Mouse (Mus musculus): ENCODE results near the gene Ambra1.

Ambra1 gene

DNA sequence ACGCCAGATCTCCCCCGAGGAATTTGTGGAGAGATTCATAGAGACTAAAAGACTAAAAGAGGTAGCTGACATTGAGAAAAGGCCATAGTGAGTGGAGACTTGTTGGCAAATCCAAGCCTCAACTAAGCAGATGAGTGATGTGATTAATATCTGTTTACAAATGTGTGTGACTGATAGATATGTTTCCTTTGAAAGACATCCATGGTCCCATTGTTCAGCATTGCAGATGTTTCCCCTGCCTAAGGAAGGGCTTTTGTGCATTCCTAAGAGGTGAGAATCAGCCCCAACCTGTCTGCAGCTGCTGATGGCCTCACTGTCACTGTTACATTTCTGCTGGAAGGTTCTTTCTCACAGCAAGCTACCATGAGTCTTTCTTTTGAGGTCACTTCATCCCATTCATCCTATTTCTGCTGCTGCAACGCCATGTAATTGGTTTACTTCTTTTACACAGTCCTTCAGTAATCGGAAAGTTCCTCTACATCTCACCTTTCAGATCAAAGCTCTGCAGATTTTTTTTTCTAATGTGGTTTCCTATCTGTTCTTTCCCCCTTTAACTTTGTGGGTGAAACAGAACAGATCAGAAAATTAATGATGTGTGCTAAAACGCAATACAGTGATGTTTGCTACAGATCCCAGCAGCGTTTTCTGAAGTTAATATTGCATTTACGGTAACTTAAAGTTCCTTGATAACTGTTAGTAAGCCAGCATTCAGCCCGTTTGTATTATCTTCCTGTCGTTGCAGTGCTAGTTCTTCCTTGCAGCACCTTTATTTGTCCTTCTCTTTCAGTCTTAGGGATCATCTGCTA lies 146.3 kb downstream of the Ambra1 start:
- no peak for DNase-seq

- DNase-seq, result no peak
Observed at GRCm38 (mm10) chr2:91876806-91877140, 146.8 kb downstream of the Ambra1 start.

GRCm38 (mm10) chr2:91878387-91879180 lies 148.7 kb downstream of the Ambra1 start:
- DNase-seq, result no peak

GRCm38 (mm10) chr2:91883961-91884360 lies 154.0 kb downstream of the Ambra1 start:
- no peak for DNase-seq

DNA sequence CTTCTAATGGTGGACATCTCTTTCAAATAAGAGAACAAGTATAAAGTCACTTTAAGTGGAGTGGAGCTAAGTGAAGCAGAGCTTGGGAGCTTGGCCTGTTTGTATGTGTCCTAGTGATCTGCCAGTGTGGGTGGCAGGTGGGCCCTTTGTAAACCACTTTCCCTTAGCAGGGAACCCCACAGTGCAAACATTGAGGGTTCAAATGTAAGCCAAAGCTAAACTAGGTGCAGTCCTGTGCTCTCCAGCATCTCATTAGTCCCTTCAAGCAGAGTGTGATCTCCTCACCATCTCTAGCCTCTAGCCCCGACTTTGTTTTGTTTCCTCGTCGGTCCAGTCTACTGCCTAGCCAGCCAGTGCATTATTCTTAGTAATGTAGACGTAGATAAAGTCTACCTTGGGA lies 154.7 kb downstream of the Ambra1 start:
- no peak for DNase-seq

DNA sequence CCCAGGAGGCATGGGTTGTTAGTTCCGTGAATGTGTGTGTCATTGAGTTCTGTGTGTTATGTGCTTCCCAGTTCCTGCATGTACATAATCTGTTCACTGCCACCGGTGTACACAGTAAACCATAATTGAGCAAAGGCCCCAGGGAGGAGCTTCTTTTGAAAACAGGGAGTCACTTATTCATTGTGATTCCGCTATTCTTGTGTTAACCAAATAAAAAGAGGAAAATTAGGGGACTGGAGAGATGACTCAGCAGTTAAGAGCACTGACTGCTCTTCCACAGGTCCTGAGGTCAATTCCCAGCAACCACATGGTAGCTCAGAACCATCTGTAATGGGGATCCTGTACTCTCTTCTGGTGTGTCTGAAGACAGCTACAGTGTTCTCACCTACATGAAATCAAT lies 164.8 kb downstream of the Ambra1 start:
- no peak for DNase-seq

DNA sequence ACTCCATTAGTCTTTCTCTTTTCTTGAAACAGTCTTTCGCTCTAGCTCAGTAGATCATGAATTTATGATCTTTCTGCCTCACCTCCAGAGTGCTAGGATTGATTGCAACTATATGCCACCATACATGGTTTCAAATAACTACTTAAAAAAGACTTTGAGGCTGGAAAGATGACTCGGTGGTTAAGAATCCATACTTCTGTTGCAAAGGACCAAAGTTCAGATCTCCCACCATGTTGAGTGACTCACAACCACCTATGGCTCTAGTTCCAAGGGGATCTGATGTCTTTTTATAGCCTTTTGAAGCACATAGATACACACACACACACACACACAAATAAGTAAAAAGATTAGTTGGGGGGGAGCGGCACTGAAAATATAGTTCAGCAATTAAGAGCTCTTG lies 165.5 kb downstream of the Ambra1 start:
- no peak for DNase-seq

DNA sequence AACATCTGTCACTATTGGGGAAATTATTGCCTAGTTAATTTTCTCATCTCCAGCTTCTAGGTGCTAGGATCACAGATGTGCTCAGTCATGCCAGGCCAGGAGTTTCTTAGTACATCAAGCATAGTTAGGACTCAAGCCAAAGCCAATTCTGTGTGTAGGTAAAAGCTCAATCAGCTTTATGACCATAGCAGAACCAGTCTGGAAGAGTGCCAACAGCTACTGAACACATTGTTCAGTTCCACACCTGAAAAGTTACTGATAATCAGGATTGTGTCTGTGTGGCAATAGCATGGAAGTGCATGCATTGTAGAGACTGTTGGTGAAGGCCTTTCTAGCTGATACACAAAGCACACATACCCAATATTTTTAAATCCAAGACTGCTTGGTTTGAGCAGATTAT lies 168.0 kb downstream of the Ambra1 start:
- no peak for DNase-seq

GRCm38 (mm10) chr2:91899141-91899540 lies 169.2 kb downstream of the Ambra1 start:
- no peak for DNase-seq

DNA sequence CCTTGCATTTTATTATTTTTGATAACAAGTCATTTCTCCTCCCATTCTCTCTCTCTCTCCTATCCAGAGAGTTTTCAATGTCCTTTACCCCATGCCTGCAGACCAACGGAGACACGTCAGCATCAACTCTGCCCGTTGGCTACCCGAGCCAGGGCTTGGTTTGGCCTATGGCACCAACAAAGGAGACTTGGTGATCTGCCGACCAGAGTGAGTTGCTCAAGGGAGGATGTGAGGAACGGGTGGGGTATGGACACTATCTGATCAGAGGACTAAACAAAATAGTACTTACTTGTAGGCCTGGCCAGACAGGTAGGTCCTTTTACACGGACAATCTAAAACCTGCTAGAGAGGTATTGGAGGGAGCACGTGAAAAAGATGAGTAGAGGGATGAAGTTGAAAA lies 170.5 kb downstream of the Ambra1 start:
- no peak for DNase-seq

- DNase-seq, result no peak
Observed at GRCm38 (mm10) chr2:91902336-91902735, 172.4 kb downstream of the Ambra1 start.

DNA sequence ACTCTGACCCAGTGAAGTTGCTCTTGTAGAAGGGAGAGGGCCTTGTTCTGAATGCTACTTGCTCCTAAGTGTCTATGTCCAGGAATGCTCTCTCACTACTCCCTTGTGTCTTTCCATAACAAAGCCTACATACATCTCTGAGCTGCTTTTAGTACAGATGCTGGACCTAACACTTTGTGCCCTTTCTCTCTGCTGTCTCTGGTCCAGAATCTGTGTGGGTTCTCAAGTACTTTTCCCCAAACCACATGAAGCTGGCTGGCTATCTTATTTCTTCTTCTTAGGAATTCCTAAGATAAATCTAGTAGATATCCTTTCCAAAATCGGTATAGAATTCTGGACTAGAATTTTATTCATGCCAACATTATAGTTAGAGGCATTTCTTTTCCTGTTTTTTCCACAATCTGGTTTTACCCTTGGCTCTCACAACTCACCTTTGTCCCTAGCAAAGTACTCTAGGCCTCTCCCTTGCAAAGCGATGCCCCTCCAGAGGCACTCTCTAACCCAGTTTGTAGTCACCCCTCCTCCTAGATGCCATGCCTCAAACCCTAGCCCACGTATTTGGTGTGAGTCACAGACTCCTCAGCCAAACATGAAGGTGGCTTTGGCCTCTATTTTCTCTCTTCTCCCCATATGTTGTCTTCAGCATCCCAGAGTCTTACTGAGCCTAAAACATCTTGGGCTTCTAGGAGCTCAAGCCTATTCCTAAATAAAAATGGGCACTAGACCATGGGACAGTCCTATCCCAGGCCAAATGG lies 173.4 kb downstream of the Ambra1 start:
- no peak for DNase-seq

- no peak for DNase-seq
Observed at GRCm38 (mm10) chr2:91904618-91905307, 174.8 kb downstream of the Ambra1 start.

GRCm38 (mm10) chr2:91906141-91906540 lies 176.2 kb downstream of the Ambra1 start:
- DNase-seq, result no peak

DNA sequence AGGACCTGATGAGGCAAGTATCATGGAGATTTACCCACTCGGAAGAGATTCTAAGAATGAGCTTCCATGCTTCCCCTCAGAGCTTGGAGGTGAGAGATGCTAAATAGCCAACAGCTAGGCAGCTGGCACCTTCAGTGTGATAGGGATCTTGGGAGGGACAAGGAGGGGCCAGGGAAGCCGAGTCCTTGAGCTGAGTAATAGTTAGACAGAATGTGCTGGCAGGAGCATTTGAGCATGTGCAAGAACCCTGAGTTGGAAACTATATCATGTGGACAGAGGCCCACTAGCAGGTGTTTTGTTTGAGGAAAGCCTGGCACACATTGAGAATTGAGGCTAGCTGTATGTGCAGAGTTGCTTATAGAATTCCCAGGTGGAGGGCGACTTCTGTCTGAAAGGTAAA lies 182.7 kb downstream of the Ambra1 start:
- DNase-seq, result no peak

DNA sequence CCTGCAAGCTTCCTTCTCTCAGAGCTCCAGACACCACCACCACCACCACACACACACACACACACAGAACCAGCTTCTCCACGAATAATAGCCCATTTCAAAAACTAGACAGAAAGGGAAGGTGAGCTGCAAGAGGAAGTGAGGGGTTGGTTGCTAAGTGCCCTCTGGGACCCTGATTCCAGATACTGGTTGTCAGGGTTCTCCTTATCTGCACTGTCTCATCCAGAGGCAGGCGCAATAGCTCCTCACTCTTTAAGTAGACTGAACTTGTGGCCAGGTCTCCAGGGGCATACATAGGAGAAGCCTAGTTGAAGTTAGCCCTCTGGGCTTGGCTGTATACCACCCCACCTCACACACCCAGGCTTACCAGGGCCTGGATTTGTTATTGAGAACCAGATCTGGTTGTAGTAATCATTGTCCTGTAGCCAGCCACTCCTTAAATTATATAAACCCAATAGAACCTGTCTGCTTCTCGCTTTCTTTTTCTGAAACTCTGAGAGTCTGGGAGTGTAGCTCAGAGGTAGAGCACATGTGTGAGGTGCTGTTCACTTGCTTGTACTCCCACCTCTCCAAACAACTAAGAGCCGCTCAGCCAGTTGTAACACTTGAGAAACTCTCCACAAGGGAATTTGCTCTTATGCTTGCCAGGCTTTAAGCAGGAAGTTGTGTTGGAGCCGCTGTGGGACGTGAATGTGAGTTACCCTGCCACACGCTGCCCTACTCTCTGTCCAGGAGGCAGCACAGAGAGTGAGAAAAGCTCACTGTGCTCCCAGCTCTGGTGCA lies 183.6 kb downstream of the Ambra1 start:
- DNase-seq, result no peak

GRCm38 (mm10) chr2:91916346-91916977 lies 186.5 kb downstream of the Ambra1 start:
- no peak for DNase-seq

- DNase-seq, result no peak
Observed at GRCm38 (mm10) chr2:91917096-91917495, 187.2 kb downstream of the Ambra1 start.

- DNase-seq, result no peak
Observed at GRCm38 (mm10) chr2:91920130-91920529, 190.2 kb downstream of the Ambra1 start.

GRCm38 (mm10) chr2:91921181-91921789 lies 191.4 kb downstream of the Ambra1 start:
- peak; percentile 62 for DNase-seq

Data from liver (tissue).